Mouse (Mus musculus): ENCODE results near the gene Ccdc24. TPM values are rescaled to one million over a fixed set of nuclear protein-coding genes. Genes with fewer than 3 reads are reported as not detected.
A peak's percentile ranks its signal among the peaks of the same experiment; 100 is the strongest.

Gene Ccdc24
- polyA plus RNA-seq (2011; ENCODE audit: insufficient read depth, insufficient read length, low replicate concordance, missing spikeins) = 1.1 TPM in 1 of 2 replicates, not detected in the other

- 32% methylated on average over 14 of the region's 14 CpGs for WGBS
- TF ChIP-seq POLR2A (IDR thresholded peaks at IDR 0.05; ENCODE audit: borderline replicate concordance, control insufficient read depth, low read depth, low read length) = no peak; the same call in 1 of the 2 replicates
- no peak within 1 kb of the TSS for H3K27ac ChIP-seq (ENCODE audit: control insufficient read depth, insufficient read depth, low read depth, low read length, poor library complexity)
Measured at GRCm38 (mm10) chr4:117872471-117872886, at the start of gene Ccdc24. TSS of gene Ccdc24 (minus strand) at chr4:117872557.

GRCm38 (mm10) chr4:117921358-117921757, 49.0 kb upstream of the Ccdc24 start:
- 76% methylated on average over 2 of the region's 2 CpGs for WGBS
- no peak overlapping the region for H3K27ac ChIP-seq (ENCODE audit: control insufficient read depth, insufficient read depth, low read depth, low read length, poor library complexity)
- TF ChIP-seq POLR2A (IDR thresholded peaks at IDR 0.05; ENCODE audit: borderline replicate concordance, control insufficient read depth, low read depth, low read length) (no peak), CTCF (IDR thresholded peaks at IDR 0.05; ENCODE audit: control insufficient read depth, insufficient read depth, low read length) (no peak)
- peaks cover 1% of the 10 kb centered on the region; the same call in 1 of the 2 replicates for H3K4me1 ChIP-seq (ENCODE audit: control insufficient read depth, insufficient read depth, low read length)
- H3K4me3 ChIP-seq (replicated peaks; ENCODE audit: control insufficient read depth, low read depth, low read length) = no peak overlapping the region

More at GRCm38 (mm10) chr4:117872471-117872886, at the start of gene Ccdc24:
- Histone ChIP-seq H3K4me1 (ENCODE audit: control insufficient read depth, insufficient read depth, low read length) (no peaks in the 10 kb centered on the region; the same call in 1 of the 2 replicates), H3K4me3 (replicated peaks; ENCODE audit: control insufficient read depth, low read depth, low read length) (no peak within 1 kb of the TSS)

GRCm38 (mm10) chr4:117918762-117919161, 46.4 kb upstream of the Ccdc24 start:
- Histone ChIP-seq H3K4me1 (ENCODE audit: control insufficient read depth, insufficient read depth, low read length) (peaks cover 1% of the 10 kb centered on the region; the same call in 1 of the 2 replicates), H3K27ac (ENCODE audit: control insufficient read depth, insufficient read depth, low read depth, low read length, poor library complexity) (no peak overlapping the region), H3K4me3 (replicated peaks; ENCODE audit: control insufficient read depth, low read depth, low read length) (no peak overlapping the region)
- TF ChIP-seq CTCF (IDR thresholded peaks at IDR 0.05; ENCODE audit: control insufficient read depth, insufficient read depth, low read length) (no peak), POLR2A (IDR thresholded peaks at IDR 0.05; ENCODE audit: borderline replicate concordance, control insufficient read depth, low read depth, low read length) (no peak)
- WGBS = 17% methylated on average over 5 of the region's 5 CpGs

GRCm38 (mm10) chr4:117918261-117918660, 45.9 kb upstream of the Ccdc24 start:
- TF ChIP-seq POLR2A (IDR thresholded peaks at IDR 0.05; ENCODE audit: borderline replicate concordance, control insufficient read depth, low read depth, low read length) (no peak), CTCF (IDR thresholded peaks at IDR 0.05; ENCODE audit: control insufficient read depth, insufficient read depth, low read length) (no peak)
- no peak overlapping the region for H3K4me3 ChIP-seq (replicated peaks; ENCODE audit: control insufficient read depth, low read depth, low read length)
- H3K27ac ChIP-seq (ENCODE audit: control insufficient read depth, insufficient read depth, low read depth, low read length, poor library complexity) = no peak overlapping the region
- H3K4me1 ChIP-seq (ENCODE audit: control insufficient read depth, insufficient read depth, low read length) = peaks cover 1% of the 10 kb centered on the region; the same call in 1 of the 2 replicates
- 34% methylated on average over 3 of the region's 3 CpGs for WGBS

GRCm38 (mm10) chr4:117917847-117918246, 45.5 kb upstream of the Ccdc24 start:
- Histone ChIP-seq H3K27ac (ENCODE audit: control insufficient read depth, insufficient read depth, low read depth, low read length, poor library complexity) (no peak overlapping the region), H3K4me1 (ENCODE audit: control insufficient read depth, insufficient read depth, low read length) (peaks cover 1% of the 10 kb centered on the region; the same call in 1 of the 2 replicates), H3K4me3 (replicated peaks; ENCODE audit: control insufficient read depth, low read depth, low read length) (no peak overlapping the region)
- WGBS = 83% methylated on average over 4 of the region's 4 CpGs
- no peak for TF ChIP-seq CTCF (IDR thresholded peaks at IDR 0.05; ENCODE audit: control insufficient read depth, insufficient read depth, low read length)
- no peak for TF ChIP-seq POLR2A (IDR thresholded peaks at IDR 0.05; ENCODE audit: borderline replicate concordance, control insufficient read depth, low read depth, low read length)

- peaks cover 1% of the 10 kb centered on the region; the same call in 1 of the 2 replicates for H3K4me1 ChIP-seq (ENCODE audit: control insufficient read depth, insufficient read depth, low read length)
- TF ChIP-seq CTCF (IDR thresholded peaks at IDR 0.05; ENCODE audit: control insufficient read depth, insufficient read depth, low read length) = no peak
- WGBS = 76% methylated on average over 4 of the region's 4 CpGs
- H3K27ac ChIP-seq (ENCODE audit: control insufficient read depth, insufficient read depth, low read depth, low read length, poor library complexity) = no peak overlapping the region
- no peak overlapping the region for H3K4me3 ChIP-seq (replicated peaks; ENCODE audit: control insufficient read depth, low read depth, low read length)
Measured at GRCm38 (mm10) chr4:117917402-117917801, 45.0 kb upstream of the Ccdc24 start.

- TF ChIP-seq CTCF (IDR thresholded peaks at IDR 0.05; ENCODE audit: control insufficient read depth, insufficient read depth, low read length) (no peak), POLR2A (IDR thresholded peaks at IDR 0.05; ENCODE audit: borderline replicate concordance, control insufficient read depth, low read depth, low read length) (no peak)
- Histone ChIP-seq H3K4me1 (ENCODE audit: control insufficient read depth, insufficient read depth, low read length) (peaks cover 1% of the 10 kb centered on the region; the same call in 1 of the 2 replicates), H3K4me3 (replicated peaks; ENCODE audit: control insufficient read depth, low read depth, low read length) (no peak overlapping the region), H3K27ac (ENCODE audit: control insufficient read depth, insufficient read depth, low read depth, low read length, poor library complexity) (no peak overlapping the region)
- WGBS = 30% methylated on average over 5 of the region's 5 CpGs
Measured at GRCm38 (mm10) chr4:117916386-117916785, 44.0 kb upstream of the Ccdc24 start.

- Histone ChIP-seq H3K4me1 (ENCODE audit: control insufficient read depth, insufficient read depth, low read length) (no peaks in the 10 kb centered on the region; the same call in 1 of the 2 replicates), H3K4me3 (replicated peaks; ENCODE audit: control insufficient read depth, low read depth, low read length) (peak overlapping the region; percentile 95), H3K27ac (ENCODE audit: control insufficient read depth, insufficient read depth, low read depth, low read length, poor library complexity) (no peak overlapping the region)
- TF ChIP-seq CTCF (IDR thresholded peaks at IDR 0.05; ENCODE audit: control insufficient read depth, insufficient read depth, low read length) = no peak
- TF ChIP-seq POLR2A (IDR thresholded peaks at IDR 0.05; ENCODE audit: borderline replicate concordance, control insufficient read depth, low read depth, low read length) = no peak
- under 1% methylated on average over 19 of the region's 19 CpGs for WGBS
Measured at GRCm38 (mm10) chr4:117915489-117916105, 43.2 kb upstream of the Ccdc24 start.
